Mouse (Mus musculus): ENCODE data around the gene Mccc2. TPM values are rescaled to one million over a fixed set of nuclear protein-coding genes. Genes with fewer than 3 reads are reported as not detected.

Gene Mccc2
- polyA plus RNA-seq, 1 experiment from 2014 or later: 35.5 TPM

- Histone ChIP-seq H3K4me1 (ENCODE audit: control insufficient read depth, insufficient read depth, low read length) (no peaks in the 10 kb centered on the region), H3K4me2 (no peak overlapping the region), H3K27me3 (ENCODE audit: control insufficient read depth, insufficient read depth, low read length) (no peaks in the 10 kb centered on the region), H3K4me3 (ENCODE audit: low read depth, low read length) (no peak overlapping the region), H3K9me3 (ENCODE audit: control insufficient read depth, low read length) (no peaks in the 10 kb centered on the region), H3K9ac (ENCODE audit: low read length) (no peak overlapping the region), H3K27ac (ENCODE audit: low read depth, low read length) (no peak overlapping the region), H3K36me3 (ENCODE audit: control insufficient read depth, insufficient read depth, low read length) (no peaks in the 10 kb centered on the region)
- DNase-seq (ENCODE audit: low spot score, missing footprints): no peak
- ATAC-seq (ENCODE audit: low FRiP score): no peak
- WGBS: 84% methylated on average over 3 of the region's 3 CpGs
Observed at GRCm38 (mm10) chr13:99998099-99998498, 17.3 kb downstream of the Mccc2 start.

- Histone ChIP-seq H3K9me3 (ENCODE audit: control insufficient read depth, low read length) (no peaks in the 10 kb centered on the region), H3K4me1 (ENCODE audit: control insufficient read depth, insufficient read depth, low read length) (no peaks in the 10 kb centered on the region), H3K27ac (ENCODE audit: low read depth, low read length) (no peak overlapping the region), H3K36me3 (ENCODE audit: control insufficient read depth, insufficient read depth, low read length) (no peaks in the 10 kb centered on the region), H3K4me2 (no peak overlapping the region), H3K27me3 (ENCODE audit: control insufficient read depth, insufficient read depth, low read length) (no peaks in the 10 kb centered on the region), H3K9ac (ENCODE audit: low read length) (no peak overlapping the region), H3K4me3 (ENCODE audit: low read depth, low read length) (no peak overlapping the region)
- WGBS: 94% methylated on average over 4 of the region's 4 CpGs
- DNase-seq (ENCODE audit: low spot score, missing footprints): no peak
- no peak for ATAC-seq (ENCODE audit: low FRiP score)
Observed at GRCm38 (mm10) chr13:99989592-99989991, 25.8 kb downstream of the Mccc2 start.

DNA sequence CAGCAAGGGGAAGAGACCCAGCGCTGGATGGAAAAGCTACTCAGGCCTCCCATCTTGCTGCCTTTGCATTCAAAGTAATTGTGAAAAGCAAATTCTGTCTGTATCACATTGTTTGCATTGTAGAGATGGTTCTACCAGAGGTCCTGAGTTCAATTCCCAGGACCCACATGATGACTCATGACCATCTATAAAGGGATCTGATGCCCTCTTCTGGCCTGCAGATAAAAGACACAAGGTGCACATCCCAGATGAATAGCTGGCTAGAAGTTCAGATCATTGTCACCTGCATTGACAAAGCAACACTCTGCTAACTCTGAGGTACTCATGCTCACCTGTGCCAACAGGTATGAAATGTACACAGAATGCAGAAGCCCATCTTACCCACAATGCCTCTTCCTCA lies 32.1 kb downstream of the Mccc2 start:
- H3K9ac ChIP-seq (ENCODE audit: low read length): no peak overlapping the region
- no peak overlapping the region for H3K27ac ChIP-seq (ENCODE audit: low read depth, low read length)
- no peaks in the 10 kb centered on the region for H3K9me3 ChIP-seq (ENCODE audit: control insufficient read depth, low read length)
- H3K4me1 ChIP-seq (ENCODE audit: control insufficient read depth, insufficient read depth, low read length): no peaks in the 10 kb centered on the region
- H3K36me3 ChIP-seq (ENCODE audit: control insufficient read depth, insufficient read depth, low read length): no peaks in the 10 kb centered on the region
- 80% methylated on average over 1 of the region's 1 CpGs for WGBS
- H3K27me3 ChIP-seq (ENCODE audit: control insufficient read depth, insufficient read depth, low read length): no peaks in the 10 kb centered on the region
- ATAC-seq (ENCODE audit: low FRiP score) (no peak), DNase-seq (ENCODE audit: low spot score, missing footprints) (no peak)
- H3K4me2 ChIP-seq: no peak overlapping the region
- no peak overlapping the region for H3K4me3 ChIP-seq (ENCODE audit: low read depth, low read length)

DNA sequence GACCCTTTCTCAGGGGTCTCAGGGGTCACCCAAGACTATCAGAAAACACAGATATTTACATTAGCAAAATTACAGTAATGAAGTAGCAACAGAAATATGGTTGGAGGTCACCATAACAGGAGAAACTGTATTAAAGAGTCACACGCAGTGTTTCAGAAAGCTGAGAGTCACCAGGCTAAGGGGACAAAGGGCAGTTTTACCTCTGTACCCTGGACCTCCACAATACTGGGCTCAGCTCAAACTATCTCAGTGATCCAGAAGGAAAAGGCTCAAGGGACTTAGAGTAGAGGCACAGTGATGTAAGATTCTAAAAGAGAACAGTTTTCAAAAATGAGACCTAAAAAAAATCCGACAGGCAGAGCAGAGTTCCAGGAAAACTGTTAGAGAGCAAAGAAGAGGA lies 36.0 kb downstream of the Mccc2 start:
- DNase-seq (ENCODE audit: low spot score, missing footprints) (no peak), ATAC-seq (ENCODE audit: low FRiP score) (no peak)
- Histone ChIP-seq H3K4me2 (no peak overlapping the region), H3K9me3 (ENCODE audit: control insufficient read depth, low read length) (no peaks in the 10 kb centered on the region), H3K36me3 (ENCODE audit: control insufficient read depth, insufficient read depth, low read length) (no peaks in the 10 kb centered on the region), H3K4me3 (ENCODE audit: low read depth, low read length) (no peak overlapping the region), H3K9ac (ENCODE audit: low read length) (no peak overlapping the region), H3K4me1 (ENCODE audit: control insufficient read depth, insufficient read depth, low read length) (no peaks in the 10 kb centered on the region), H3K27ac (ENCODE audit: low read depth, low read length) (no peak overlapping the region), H3K27me3 (ENCODE audit: control insufficient read depth, insufficient read depth, low read length) (no peaks in the 10 kb centered on the region)
- 64% methylated on average over 2 of the region's 2 CpGs for WGBS

DNA sequence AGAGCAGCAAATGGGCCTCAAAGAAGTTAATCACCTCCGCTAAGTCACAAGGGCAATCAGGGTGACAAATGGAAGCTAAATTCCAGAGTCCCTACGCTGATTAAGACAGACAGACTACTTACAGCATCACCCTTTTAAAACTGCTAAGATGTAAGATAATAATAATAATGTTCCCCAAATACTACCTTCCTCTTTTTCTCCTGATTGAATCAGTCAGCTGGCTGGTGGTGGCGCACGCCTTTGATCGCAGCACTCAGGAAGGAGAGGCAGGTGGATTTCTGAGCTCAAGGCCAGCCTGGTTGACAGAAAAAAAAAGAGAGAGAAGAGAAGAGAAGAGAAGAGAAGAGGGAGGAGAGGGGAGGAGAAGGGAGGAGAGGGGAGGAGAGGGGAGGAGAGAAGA lies 45.4 kb downstream of the Mccc2 start:
- WGBS: 95% methylated on average over 4 of the region's 5 CpGs
- Histone ChIP-seq H3K9ac (ENCODE audit: low read length) (no peak overlapping the region), H3K4me2 (no peak overlapping the region), H3K4me1 (ENCODE audit: control insufficient read depth, insufficient read depth, low read length) (no peaks in the 10 kb centered on the region), H3K4me3 (ENCODE audit: low read depth, low read length) (no peak overlapping the region), H3K9me3 (ENCODE audit: control insufficient read depth, low read length) (no peaks in the 10 kb centered on the region), H3K27me3 (ENCODE audit: control insufficient read depth, insufficient read depth, low read length) (no peaks in the 10 kb centered on the region), H3K36me3 (ENCODE audit: control insufficient read depth, insufficient read depth, low read length) (no peaks in the 10 kb centered on the region), H3K27ac (ENCODE audit: low read depth, low read length) (no peak overlapping the region)
- no peak for ATAC-seq (ENCODE audit: low FRiP score)
- DNase-seq (ENCODE audit: low spot score, missing footprints): no peak

GRCm38 (mm10) chr13:99967013-99967678 lies 48.3 kb downstream of the Mccc2 start:
- Histone ChIP-seq H3K4me2 (no peak overlapping the region), H3K4me1 (ENCODE audit: control insufficient read depth, insufficient read depth, low read length) (no peaks in the 10 kb centered on the region), H3K9ac (ENCODE audit: low read length) (no peak overlapping the region), H3K4me3 (ENCODE audit: low read depth, low read length) (no peak overlapping the region), H3K9me3 (ENCODE audit: control insufficient read depth, low read length) (no peaks in the 10 kb centered on the region), H3K36me3 (ENCODE audit: control insufficient read depth, insufficient read depth, low read length) (no peaks in the 10 kb centered on the region), H3K27me3 (ENCODE audit: control insufficient read depth, insufficient read depth, low read length) (no peaks in the 10 kb centered on the region), H3K27ac (ENCODE audit: low read depth, low read length) (no peak overlapping the region)
- 84% methylated on average over 11 of the region's 11 CpGs for WGBS
- ATAC-seq (ENCODE audit: low FRiP score) (no peak), DNase-seq (ENCODE audit: low spot score, missing footprints) (no peak)

GRCm38 (mm10) chr13:99963814-99964213 lies 51.6 kb downstream of the Mccc2 start:
- no peaks in the 10 kb centered on the region for H3K4me1 ChIP-seq (ENCODE audit: control insufficient read depth, insufficient read depth, low read length)
- DNase-seq (ENCODE audit: low spot score, missing footprints): no peak
- no peaks in the 10 kb centered on the region for H3K9me3 ChIP-seq (ENCODE audit: control insufficient read depth, low read length)
- no peak overlapping the region for H3K4me2 ChIP-seq
- H3K4me3 ChIP-seq (ENCODE audit: low read depth, low read length): no peak overlapping the region
- no peaks in the 10 kb centered on the region for H3K27me3 ChIP-seq (ENCODE audit: control insufficient read depth, insufficient read depth, low read length)
- 0 out of 2 replicates have a peak, but pooled peaks cover under 1% of the 10 kb centered on the region for H3K36me3 ChIP-seq (ENCODE audit: control insufficient read depth, insufficient read depth, low read length)
- no peak for ATAC-seq (ENCODE audit: low FRiP score)
- no peak overlapping the region for H3K9ac ChIP-seq (ENCODE audit: low read length)
- no peak overlapping the region for H3K27ac ChIP-seq (ENCODE audit: low read depth, low read length)
- WGBS: 84% methylated on average over 6 of the region's 6 CpGs

DNA sequence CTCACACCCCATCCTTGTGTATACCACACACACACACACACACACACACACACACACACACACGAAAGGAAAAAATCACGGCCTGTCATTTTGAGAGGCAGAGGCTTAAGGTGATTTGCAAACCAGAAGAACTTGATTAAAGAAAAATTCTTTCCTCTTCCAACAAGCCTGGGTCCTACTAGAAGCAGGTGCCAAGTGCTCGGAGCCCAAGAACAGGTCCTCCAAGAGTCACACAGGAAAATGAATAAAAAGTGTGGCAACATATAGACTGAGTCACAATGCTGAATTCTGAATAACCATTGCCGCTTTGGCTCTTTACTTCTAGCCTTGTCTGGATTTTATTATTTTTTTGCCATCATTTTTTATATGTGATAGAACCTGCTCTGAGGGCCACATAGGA lies 53.8 kb downstream of the Mccc2 start:
- H3K27ac ChIP-seq (ENCODE audit: low read depth, low read length): no peak overlapping the region
- ATAC-seq (ENCODE audit: low FRiP score) (no peak), DNase-seq (ENCODE audit: low spot score, missing footprints) (no peak)
- peaks cover 2% of the 10 kb centered on the region; the same call in 1 of the 2 replicates for H3K9me3 ChIP-seq (ENCODE audit: control insufficient read depth, low read length)
- H3K9ac ChIP-seq (ENCODE audit: low read length): no peak overlapping the region
- H3K4me2 ChIP-seq: no peak overlapping the region
- H3K4me1 ChIP-seq (ENCODE audit: control insufficient read depth, insufficient read depth, low read length): no peaks in the 10 kb centered on the region
- H3K36me3 ChIP-seq (ENCODE audit: control insufficient read depth, insufficient read depth, low read length): 0 out of 2 replicates have a peak, but pooled peaks cover 2% of the 10 kb centered on the region
- H3K27me3 ChIP-seq (ENCODE audit: control insufficient read depth, insufficient read depth, low read length): no peaks in the 10 kb centered on the region
- no peak overlapping the region for H3K4me3 ChIP-seq (ENCODE audit: low read depth, low read length)
- WGBS: 95% methylated on average over 4 of the region's 4 CpGs

- DNase-seq (ENCODE audit: low spot score, missing footprints): no peak
- no peaks in the 10 kb centered on the region for H3K4me1 ChIP-seq (ENCODE audit: control insufficient read depth, insufficient read depth, low read length)
- no peak overlapping the region for H3K9ac ChIP-seq (ENCODE audit: low read length)
- no peak overlapping the region for H3K4me3 ChIP-seq (ENCODE audit: low read depth, low read length)
- peaks cover 3% of the 10 kb centered on the region; the same call in 1 of the 2 replicates for H3K9me3 ChIP-seq (ENCODE audit: control insufficient read depth, low read length)
- H3K27me3 ChIP-seq (ENCODE audit: control insufficient read depth, insufficient read depth, low read length): no peaks in the 10 kb centered on the region
- H3K27ac ChIP-seq (ENCODE audit: low read depth, low read length): no peak overlapping the region
- H3K4me2 ChIP-seq: no peak overlapping the region
- WGBS: 90% methylated on average over 1 of the region's 1 CpGs
- ATAC-seq (ENCODE audit: low FRiP score): no peak
- 0 out of 2 replicates have a peak, but pooled peaks cover 2% of the 10 kb centered on the region for H3K36me3 ChIP-seq (ENCODE audit: control insufficient read depth, insufficient read depth, low read length)
Observed at GRCm38 (mm10) chr13:99955591-99955944, 59.9 kb downstream of the Mccc2 start.
